Mouse (Mus musculus) CH12F3 (cell line): ENCODE measurements around the gene A230050P20Rik.

ENCODE experiments used
- in situ Hi-C: fragments of 300-500 bp; cut with MboI; formaldehyde crosslinking; loops from 2 replicates; pipeline ENCODE4 v1.14.3; 2020; ENCODE audit warnings: low sequenced_read_pairs

A230050P20Rik gene

DNA sequence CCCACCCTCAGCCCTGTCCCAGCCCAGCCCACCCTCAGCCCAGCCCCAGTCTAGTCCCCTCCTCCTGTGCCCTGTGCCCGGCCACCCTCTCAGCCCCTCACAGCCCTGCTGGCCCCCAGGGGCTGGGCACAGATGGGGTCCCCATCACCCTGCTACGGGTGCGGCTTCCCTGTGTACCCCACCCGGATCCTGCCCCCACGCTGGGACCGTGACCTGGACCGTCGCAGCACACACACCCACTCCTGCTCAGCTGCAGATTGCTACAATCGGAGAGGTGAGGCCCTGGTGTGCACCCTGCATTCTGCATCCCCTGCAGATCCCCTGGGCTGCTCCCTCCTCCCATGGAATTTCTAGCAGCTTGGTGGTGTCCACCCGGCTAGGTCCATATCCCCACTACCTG is 4.5 kb downstream of the A230050P20Rik start:
- in situ Hi-C loops = no loop called here

- in situ Hi-C loops = no loop called here
These were observed 5.1 kb downstream of the A230050P20Rik start for GRCm38 (mm10) chr9:20873521-20873920.

DNA sequence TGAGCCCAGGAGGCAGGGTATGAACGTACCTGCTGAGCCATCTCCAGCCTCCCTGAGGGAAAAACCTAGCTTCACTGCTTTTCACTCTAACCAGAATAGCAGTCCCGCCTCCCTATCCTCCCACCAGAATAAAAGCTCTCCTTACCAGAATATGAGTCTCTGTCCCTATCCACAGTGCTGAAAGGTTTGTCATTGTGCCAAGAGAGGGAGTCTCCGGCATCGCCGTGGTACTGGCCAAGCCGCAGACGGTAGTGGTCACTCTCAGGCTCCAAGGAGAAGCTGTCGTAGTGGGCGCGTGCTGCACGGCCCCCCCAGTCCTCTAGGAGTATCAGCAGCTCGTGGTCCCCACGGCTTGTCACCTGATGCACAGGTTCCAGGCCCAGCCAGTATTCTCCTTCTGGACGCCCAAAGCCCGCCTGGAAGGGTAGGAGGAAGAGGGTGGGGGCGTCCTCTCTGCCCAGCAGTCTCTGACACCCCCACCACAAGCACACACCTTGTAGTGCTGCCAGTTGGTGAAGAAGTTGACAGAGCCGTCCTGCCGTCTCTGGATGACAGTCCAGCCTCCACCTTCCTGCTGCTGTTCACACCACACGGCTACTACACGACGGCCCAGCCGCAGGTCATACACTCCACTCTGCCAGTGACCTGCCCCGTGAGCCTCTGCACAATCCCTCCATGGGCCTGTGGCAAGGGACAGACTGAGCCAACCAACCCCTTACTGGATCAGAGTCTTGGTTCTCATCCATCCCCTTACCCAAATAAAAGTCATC is 6.8 kb downstream of the A230050P20Rik start:
- in situ Hi-C loops = no loop called here

- in situ Hi-C loops = no loop called here
These were observed 8.1 kb downstream of the A230050P20Rik start for GRCm38 (mm10) chr9:20876318-20877117.

GRCm38 (mm10) chr9:20877118-20878040 is 8.9 kb downstream of the A230050P20Rik start:
- in situ Hi-C loops = no loop called here

GRCm38 (mm10) chr9:20878041-20878709 is 9.7 kb downstream of the A230050P20Rik start:
- in situ Hi-C loops = no loop called here

GRCm38 (mm10) chr9:20878710-20879065 is 10.2 kb downstream of the A230050P20Rik start:
- in situ Hi-C loops = no loop called here

- in situ Hi-C loops = no loop called here
These were observed 10.8 kb downstream of the A230050P20Rik start, which contains the start of gene Angptl6 for GRCm38 (mm10) chr9:20879097-20879792. Gene Angptl6, minus strand, starts transcription at chr9:20879727.

DNA sequence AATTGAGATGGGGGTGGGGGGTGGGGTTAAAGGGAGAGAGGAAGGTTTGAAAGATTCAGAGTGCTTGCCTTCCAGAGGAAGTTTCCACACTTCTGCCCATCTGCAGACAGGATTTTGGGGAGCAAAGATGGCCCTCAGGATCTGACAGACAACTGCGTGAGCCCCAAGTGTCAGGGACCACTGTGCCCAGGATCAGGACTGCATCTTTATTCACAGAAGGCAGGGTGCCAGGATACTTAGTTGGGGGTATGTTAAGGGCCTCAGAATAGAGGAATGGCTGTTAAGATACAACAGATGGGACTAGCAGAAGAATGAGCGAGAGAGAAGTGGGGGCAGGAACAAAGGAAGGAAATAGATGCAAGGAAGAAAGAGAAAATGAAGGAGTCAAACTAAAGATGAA is 18.1 kb downstream of the A230050P20Rik start:
- in situ Hi-C loops = no loop called here

GRCm38 (mm10) chr9:20887191-20887590 is 18.7 kb downstream of the A230050P20Rik start:
- in situ Hi-C loops = no loop called here

- in situ Hi-C loops = no loop called here
These were observed 19.4 kb downstream of the A230050P20Rik start, which contains the start of gene Ppan for GRCm38 (mm10) chr9:20887704-20888385. Gene Ppan, plus strand, starts transcription at chr9:20888175.

DNA sequence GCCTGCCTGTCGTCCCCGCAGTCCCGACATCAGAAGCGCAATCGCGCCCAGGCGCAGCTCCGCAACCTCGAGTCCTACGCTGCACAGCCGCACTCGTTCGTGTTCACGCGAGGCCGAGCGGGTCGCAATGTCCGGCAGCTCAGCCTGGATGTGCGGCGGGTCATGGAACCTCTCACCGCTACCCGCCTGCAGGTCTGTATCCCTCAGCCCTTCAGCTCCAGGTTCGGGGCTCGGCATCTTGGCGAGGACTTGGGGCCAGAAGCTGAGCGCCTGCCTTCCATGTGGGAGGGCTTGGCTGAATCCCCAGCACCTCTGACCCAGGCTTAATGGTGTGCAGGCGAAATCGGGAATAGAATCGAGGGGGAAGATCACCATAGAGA is 19.9 kb downstream of the A230050P20Rik start:
- in situ Hi-C loops = no loop called here

- in situ Hi-C loops = no loop called here
These were observed 21.0 kb downstream of the A230050P20Rik start for GRCm38 (mm10) chr9:20889185-20890141.

DNA sequence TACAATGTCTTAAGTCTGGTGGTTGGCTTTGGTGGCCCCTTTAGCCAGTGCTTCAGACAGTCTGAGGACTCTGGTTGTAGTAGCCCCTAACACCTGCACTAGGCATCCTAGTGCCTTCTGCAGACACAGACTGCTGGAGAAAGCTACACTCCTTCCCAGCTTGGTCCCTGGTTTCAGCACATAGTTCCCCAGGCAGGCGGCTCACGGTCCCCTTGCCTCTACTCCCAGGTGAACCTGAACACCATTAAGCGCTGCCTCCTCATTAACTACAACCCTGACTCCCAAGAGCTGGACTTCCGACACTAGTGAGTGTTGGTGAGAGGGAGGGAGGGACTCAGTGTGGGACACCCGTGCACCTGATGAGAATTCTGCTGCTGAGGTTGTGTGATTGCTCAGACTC is 22.0 kb downstream of the A230050P20Rik start:
- in situ Hi-C loops = no loop called here

DNA sequence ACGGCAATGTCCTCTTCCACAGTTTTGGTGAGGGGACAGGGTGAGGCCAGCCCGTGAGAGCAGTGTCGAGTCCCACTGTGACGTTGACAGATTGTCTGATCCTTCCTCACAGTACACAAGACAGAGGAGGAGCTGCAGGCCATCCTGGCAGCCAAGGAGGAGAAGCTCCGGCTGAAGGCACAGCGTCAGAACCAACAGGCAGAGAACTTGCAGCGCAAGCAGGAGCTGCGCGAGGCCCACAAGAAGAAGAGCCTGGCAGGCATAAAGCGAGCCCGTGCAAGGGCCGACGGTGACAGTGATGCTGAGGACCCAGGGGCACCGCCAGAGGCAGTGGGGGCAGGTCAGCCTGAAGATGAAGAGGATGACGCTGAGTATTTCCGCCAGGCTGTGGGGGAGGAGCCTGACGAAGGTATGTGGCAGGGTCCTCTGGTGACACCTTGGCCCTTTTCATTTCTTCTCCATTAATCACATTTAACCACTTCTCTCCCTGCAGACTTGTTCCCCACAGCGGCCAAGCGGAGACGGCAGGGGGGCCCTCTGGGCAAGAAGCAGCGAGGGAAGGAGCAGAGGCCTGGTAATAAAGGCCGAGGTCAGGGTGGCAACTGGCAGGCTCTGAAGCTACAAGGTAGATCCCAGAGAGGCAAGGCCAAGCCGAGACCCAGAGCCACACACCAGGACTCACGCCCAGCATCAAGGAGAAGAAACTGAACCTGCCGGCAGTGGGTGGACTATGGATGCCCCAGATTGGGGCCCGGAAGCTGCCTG is 23.1 kb downstream of the A230050P20Rik start:
- in situ Hi-C loops = no loop called here

GRCm38 (mm10) chr9:20892104-20892653 is 23.7 kb downstream of the A230050P20Rik start:
- in situ Hi-C loops = no loop called here

GRCm38 (mm10) chr9:20893069-20893468 is 24.6 kb downstream of the A230050P20Rik start:
- in situ Hi-C loops = no loop called here
